Mouse (Mus musculus) intestine, embryonic 15.5 days (tissue): Measurements from ENCODE around the gene Cd164l2. TPM values are rescaled to one million over a fixed set of nuclear protein-coding genes. Genes with fewer than 3 reads are reported as not detected.

Experiments
- ATAC-seq: fragments of 200-750 bp; cut with Nextera tagmentation; 2 replicates; pipeline ENCODE4 v1.8.0; 2017; ENCODE audit warnings: moderate TSS enrichment, moderate library complexity
- H3K27ac ChIP-seq: fragments of 300-500 bp; sonication (generic); 2 replicates; pipeline ENCODE4 v1.5.1; 2015; ENCODE audit warnings: mild to moderate bottlenecking, inconsistent platforms
- H3K27me3 ChIP-seq: fragments of 300-500 bp; sonication (generic); replicated peaks from 2 replicates; pipeline ENCODE4 v1.6.1; 2015; ENCODE audit warnings: inconsistent platforms
- H3K36me3 ChIP-seq: fragments of 300-500 bp; sonication (generic); 2 replicates; pipeline ENCODE4 v1.6.1; 2015; ENCODE audit warnings: inconsistent platforms
- H3K4me1 ChIP-seq: fragments of 300-500 bp; sonication (generic); replicated peaks from 2 replicates; pipeline ENCODE4 v1.6.1; 2015; ENCODE audit warnings: inconsistent platforms
- H3K4me2 ChIP-seq: fragments of 300-500 bp; sonication (generic); replicated peaks from 2 replicates; pipeline ENCODE4 v1.6.1; 2015; ENCODE audit warnings: mild to moderate bottlenecking, inconsistent platforms
- H3K4me3 ChIP-seq: fragments of 300-500 bp; sonication (generic); replicated peaks from 2 replicates; pipeline ENCODE4 v1.5.1; 2015; ENCODE audit warnings: inconsistent platforms
- H3K9ac ChIP-seq: fragments of 300-500 bp; sonication (generic); 2 replicates; pipeline ENCODE4 v1.6.1; 2015; ENCODE audit warnings: inconsistent platforms
- H3K9me3 ChIP-seq: fragments of 300-500 bp; sonication (generic); 2 replicates; pipeline ENCODE4 v1.6.1; 2016; ENCODE audit warnings: inconsistent platforms
- WGBS: fragments of 180-500 bp; shearing (Covaris S2); methylation state at CpG from one replicate; pipeline ENCODE4 v1.1.7; 2015; 5-methylcytosine and 5-hydroxymethylcytosine counted together
- polyA plus RNA-seq: library from polyadenylated mRNA; unstranded; fragments of >200 nt; fragmentation: Nextera tagmentation; extraction: Ambion mirVana; gene quantifications from 2 replicates; pipeline ENCODE4 v1.2.1, GENCODE M21; 2015

Cd164l2 gene
- polyA plus RNA-seq, 1 experiment from 2014 or later: 2.7 TPM

DNA sequence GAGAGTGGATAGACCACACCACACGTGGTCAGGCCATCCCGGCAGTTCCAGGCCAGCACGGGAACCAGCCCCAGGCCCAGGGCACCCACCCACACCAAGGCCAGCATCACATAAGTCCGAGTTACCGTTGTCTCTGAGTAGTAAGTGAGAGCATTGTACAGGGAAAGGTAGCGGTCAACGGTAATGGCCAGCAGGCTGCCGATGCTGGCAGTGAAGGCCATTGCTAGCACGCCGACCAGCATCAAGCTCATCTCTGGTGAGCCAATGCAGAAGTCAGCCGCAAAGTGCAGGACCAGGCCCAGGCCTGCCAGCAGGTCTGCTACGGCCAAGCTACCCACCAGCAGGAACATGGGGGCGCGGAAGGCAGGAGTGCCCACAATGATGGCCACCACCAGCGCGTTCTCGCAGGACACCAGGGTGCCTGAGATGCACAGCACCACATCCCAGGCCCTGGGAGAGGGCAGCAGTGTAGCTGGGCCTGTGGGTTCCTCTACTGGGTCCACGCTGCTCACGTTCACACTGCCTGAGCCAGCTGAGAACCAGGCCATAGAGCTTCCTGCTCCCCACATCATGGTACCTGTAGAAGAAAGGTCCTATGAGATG is 1.0 kb upstream of the Cd164l2 start:
- Histone ChIP-seq H3K9me3 (no peaks in the 10 kb centered on the region), H3K4me1 (peaks cover 18% of the 10 kb centered on the region), H3K36me3 (no peaks in the 10 kb centered on the region), H3K9ac (no peak overlapping the region), H3K27ac (no peak overlapping the region), H3K27me3 (peaks cover 13% of the 10 kb centered on the region), H3K4me3 (no peak overlapping the region), H3K4me2 (no peak overlapping the region)
- no peak for ATAC-seq
- 94% methylated on average over 19 of the region's 19 CpGs for WGBS

DNA sequence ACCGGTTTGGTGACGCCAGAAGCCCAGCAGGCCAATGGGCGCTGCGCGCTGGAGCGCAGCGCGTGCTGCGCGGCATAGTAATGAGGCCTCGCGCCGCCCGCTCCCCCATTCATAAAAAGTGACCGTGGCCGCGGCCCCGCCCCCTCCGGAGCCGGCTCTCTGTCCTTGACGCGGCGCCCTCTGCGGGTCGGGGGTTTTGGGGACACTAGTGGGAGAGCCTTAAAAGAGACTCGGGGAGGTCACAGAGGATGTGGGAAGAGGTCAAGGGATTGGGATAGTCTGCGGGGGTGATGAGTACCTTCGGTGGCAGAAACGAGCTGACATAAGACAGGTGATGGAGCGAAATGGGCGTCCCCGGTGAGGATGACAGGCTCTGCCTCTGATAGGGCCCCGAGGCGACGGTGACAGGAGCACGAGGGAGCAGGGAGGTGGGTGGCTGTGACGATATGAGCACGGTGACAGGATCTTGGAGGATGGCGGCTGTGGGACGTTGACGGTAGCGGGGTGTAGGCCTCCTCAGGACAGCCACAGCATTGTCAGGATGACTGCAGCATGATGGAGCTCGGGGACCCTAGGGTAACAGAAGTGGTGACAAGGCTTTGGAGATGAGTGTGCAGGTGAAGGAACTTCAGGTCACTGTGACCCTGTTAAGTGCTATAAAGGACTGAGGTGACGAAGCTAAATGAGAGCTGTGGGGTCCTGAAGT is 784 bp downstream of the Cd164l2 start:
- no peaks in the 10 kb centered on the region for H3K9me3 ChIP-seq
- H3K4me1 ChIP-seq: peaks cover 18% of the 10 kb centered on the region
- 1% methylated on average over 44 of the region's 44 CpGs for WGBS
- no peaks in the 10 kb centered on the region for H3K36me3 ChIP-seq
- H3K27me3 ChIP-seq: peaks cover 13% of the 10 kb centered on the region
- peak; percentile 91 for ATAC-seq
- H3K4me3 ChIP-seq: peak overlapping the region; percentile 67
- H3K27ac ChIP-seq: no peak overlapping the region
- peak overlapping the region; percentile 54 for H3K9ac ChIP-seq
- peak overlapping the region; percentile 100 for H3K4me2 ChIP-seq

DNA sequence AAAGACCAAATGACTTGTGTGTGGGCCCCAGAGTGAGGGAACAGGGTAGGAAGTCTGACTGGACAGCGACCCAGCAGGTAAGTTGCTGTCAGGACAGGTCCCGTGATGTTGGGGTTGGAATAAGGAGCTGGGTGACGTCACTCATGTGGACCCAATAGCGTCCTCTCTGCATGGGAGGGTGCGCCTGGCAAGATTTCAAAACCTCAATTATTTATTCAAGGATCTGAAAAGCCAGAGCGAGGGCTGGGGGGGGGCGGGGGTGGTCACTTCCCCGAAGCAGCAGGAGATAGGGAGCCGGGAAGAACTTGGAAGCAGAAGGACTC is 1.3 kb downstream of the Cd164l2 start:
- peak overlapping the region; percentile 54; the same call in 1 of the 2 replicates for H3K9ac ChIP-seq
- H3K4me3 ChIP-seq: peak overlapping the region; percentile 67
- peak; percentile 27 for ATAC-seq
- peak overlapping the region; percentile 100 for H3K4me2 ChIP-seq
- 2% methylated on average over 9 of the region's 9 CpGs for WGBS
- peaks cover 13% of the 10 kb centered on the region for H3K27me3 ChIP-seq
- no peak overlapping the region for H3K27ac ChIP-seq
- H3K36me3 ChIP-seq: no peaks in the 10 kb centered on the region
- H3K9me3 ChIP-seq: no peaks in the 10 kb centered on the region
- H3K4me1 ChIP-seq: peaks cover 18% of the 10 kb centered on the region

DNA sequence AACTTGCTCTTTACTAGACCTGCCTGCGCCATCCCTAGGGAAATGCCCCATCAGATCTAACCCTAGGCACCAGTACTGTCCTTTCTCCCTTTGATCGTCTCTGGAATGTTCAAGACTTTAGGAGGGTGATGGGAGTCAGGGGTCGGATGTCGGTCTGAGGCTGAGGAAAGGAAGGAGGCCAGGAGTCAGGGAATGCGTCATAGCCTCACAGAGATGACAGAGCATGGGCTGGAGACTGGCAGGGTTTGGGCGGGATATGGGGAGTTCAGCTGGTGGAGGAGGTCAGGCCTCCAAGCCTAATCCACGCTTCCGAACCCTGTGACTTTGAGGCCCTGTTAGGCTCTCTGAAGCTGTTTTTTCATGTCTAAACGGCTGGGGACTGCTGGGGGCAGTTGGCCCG is 1.7 kb downstream of the Cd164l2 start:
- WGBS: 22% methylated on average over 10 of the region's 10 CpGs

DNA sequence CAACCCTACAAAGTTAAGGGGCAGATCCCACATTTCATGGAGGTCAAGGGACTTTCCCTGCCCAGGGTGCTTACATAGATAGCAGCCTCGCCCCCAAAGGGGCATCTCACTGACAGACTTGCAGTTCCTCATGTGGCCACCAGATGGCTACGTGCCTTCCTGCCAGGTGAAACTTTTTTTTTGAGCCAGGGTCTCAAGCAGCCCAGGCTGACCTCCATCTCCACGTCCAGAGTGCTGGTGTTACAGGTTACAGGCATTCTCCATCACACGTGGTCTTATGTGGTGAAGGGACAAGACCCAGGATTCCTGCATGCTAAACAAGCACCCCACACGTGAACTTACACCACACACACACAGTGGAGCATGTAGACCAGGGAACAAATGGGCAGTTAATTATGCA is 5.7 kb downstream of the Cd164l2 start:
- peaks cover 8% of the 10 kb centered on the region; the same call in 1 of the 2 replicates for H3K27me3 ChIP-seq
- WGBS: 5% methylated on average over 5 of the region's 5 CpGs

More for the DNA sequence above, 1.7 kb downstream of the Cd164l2 start:
- ATAC-seq: no peak
- Histone ChIP-seq H3K27ac (no peak overlapping the region), H3K36me3 (no peaks in the 10 kb centered on the region), H3K4me3 (no peak overlapping the region), H3K4me1 (peaks cover 18% of the 10 kb centered on the region), H3K4me2 (peak overlapping the region; percentile 100), H3K27me3 (peaks cover 13% of the 10 kb centered on the region), H3K9ac (no peak overlapping the region), H3K9me3 (no peaks in the 10 kb centered on the region)

DNA sequence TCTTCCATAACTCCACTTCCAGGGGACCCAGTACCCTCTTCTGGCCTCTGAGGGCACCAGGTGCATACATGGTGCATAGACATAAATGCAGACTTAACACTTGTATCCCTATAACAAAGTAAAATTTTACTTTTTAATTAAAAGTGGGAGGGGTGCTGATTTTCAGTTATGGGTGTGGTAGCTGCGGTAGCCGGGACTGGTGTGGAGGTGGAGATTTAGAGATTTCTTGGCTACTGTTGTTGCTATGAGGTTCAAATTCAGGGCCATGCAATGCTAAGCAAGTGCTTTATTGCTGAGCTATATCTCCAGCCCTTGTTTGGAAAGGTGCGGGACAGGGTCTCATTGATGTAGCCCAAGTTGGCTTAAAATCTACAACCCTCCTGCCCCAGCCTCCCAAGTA is 6.8 kb downstream of the Cd164l2 start:
- H3K4me2 ChIP-seq: no peak overlapping the region
- WGBS: 85% methylated on average over 3 of the region's 3 CpGs
- H3K36me3 ChIP-seq: no peaks in the 10 kb centered on the region
- H3K4me3 ChIP-seq: no peak overlapping the region
- peaks cover 8% of the 10 kb centered on the region; the same call in 1 of the 2 replicates for H3K27me3 ChIP-seq
- no peak for ATAC-seq
- no peak overlapping the region for H3K27ac ChIP-seq
- no peak overlapping the region for H3K9ac ChIP-seq
- H3K9me3 ChIP-seq: no peaks in the 10 kb centered on the region
- H3K4me1 ChIP-seq: peaks cover 8% of the 10 kb centered on the region

More for the DNA sequence above, 5.7 kb downstream of the Cd164l2 start:
- no peaks in the 10 kb centered on the region for H3K36me3 ChIP-seq
- no peak overlapping the region for H3K27ac ChIP-seq
- H3K4me3 ChIP-seq: no peak overlapping the region
- no peak overlapping the region for H3K4me2 ChIP-seq
- no peak overlapping the region for H3K9ac ChIP-seq
- ATAC-seq: no peak
- no peaks in the 10 kb centered on the region for H3K9me3 ChIP-seq
- H3K4me1 ChIP-seq: peaks cover 19% of the 10 kb centered on the region

DNA sequence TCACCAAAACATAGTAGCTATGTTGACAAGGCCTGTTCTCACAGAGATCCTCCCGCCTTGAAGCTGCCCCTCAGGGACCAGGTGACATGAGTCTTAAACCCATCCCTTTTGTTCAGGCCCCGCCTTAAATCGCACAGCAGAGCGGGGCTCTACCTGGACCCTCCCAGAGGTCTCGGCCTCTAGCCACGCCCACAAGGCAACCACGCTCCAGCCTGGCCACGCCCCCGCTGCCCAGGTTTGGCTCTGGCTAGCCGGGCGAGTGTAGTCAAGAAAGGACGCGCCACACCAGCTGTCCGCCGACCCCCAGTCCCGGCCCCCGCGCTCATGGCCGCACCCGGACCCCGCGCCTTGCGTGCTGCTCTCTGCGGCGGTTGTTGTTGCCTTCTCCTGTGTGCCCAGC is 8.7 kb downstream of the Cd164l2 start:
- Histone ChIP-seq H3K27ac (no peak overlapping the region), H3K4me2 (peak overlapping the region; percentile 85)
- 2% methylated on average over 25 of the region's 25 CpGs for WGBS

DNA sequence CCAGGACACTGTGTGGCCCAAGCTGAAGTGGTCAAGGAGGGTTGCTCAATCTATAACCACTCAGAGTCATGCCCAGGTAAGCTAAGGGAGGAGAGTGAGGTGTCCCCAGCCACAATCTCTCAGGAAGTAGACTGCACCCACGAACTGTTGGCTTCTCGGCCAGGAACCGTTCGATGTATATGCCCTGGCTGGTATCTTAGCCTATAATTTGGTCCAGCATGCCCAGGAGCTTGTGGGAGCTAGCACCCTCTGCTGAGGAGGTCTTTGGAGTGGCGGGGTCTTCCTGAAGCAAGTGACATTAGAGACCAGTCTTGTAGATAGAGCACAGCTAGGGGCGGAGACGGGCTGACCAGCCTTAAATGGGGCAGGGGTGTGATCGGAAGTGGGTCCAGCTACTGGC is 9.8 kb downstream of the Cd164l2 start:
- Histone ChIP-seq H3K27ac (no peak overlapping the region), H3K9me3 (no peaks in the 10 kb centered on the region), H3K4me3 (no peak overlapping the region), H3K4me2 (no peak overlapping the region), H3K27me3 (peaks cover 8% of the 10 kb centered on the region; the same call in 1 of the 2 replicates), H3K36me3 (no peaks in the 10 kb centered on the region), H3K9ac (no peak overlapping the region), H3K4me1 (peaks cover 8% of the 10 kb centered on the region)
- WGBS: 86% methylated on average over 8 of the region's 8 CpGs
- ATAC-seq: no peak

More for the DNA sequence above, 8.7 kb downstream of the Cd164l2 start:
- Histone ChIP-seq H3K27me3 (peaks cover 8% of the 10 kb centered on the region; the same call in 1 of the 2 replicates), H3K36me3 (no peaks in the 10 kb centered on the region), H3K4me3 (peak overlapping the region; percentile 36), H3K9ac (peak overlapping the region; percentile 50), H3K4me1 (peaks cover 8% of the 10 kb centered on the region), H3K9me3 (no peaks in the 10 kb centered on the region)
- ATAC-seq: peak; percentile 62

DNA sequence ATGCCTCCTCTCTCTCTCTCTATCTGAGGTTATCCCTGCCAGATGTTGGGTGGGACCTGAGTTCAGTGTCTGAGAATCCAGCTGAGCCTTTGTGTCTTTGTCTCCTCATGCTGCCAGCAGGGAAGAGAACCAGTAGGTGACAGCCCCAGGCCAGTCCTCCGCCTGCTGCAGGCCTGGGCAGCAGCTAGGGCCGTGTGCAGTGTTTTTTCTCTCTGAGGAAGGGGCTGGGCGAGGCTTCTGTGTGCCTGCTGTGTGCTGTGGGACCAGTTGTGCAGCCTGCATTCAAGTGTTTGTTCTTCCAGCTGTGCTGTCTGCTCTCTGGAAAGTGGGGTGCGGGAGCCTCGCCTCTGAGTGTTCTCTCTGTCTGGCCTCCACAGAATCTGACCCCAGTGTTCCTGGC is 11.9 kb downstream of the Cd164l2 start:
- H3K4me3 ChIP-seq: no peak overlapping the region
- H3K4me1 ChIP-seq: peaks cover 8% of the 10 kb centered on the region
- H3K36me3 ChIP-seq: no peaks in the 10 kb centered on the region
- H3K4me2 ChIP-seq: no peak overlapping the region
- H3K27me3 ChIP-seq: peaks cover 8% of the 10 kb centered on the region; the same call in 1 of the 2 replicates
- no peak for ATAC-seq
- H3K9ac ChIP-seq: no peak overlapping the region; the same call in 1 of the 2 replicates
- 55% methylated on average over 5 of the region's 5 CpGs for WGBS
- H3K27ac ChIP-seq: no peak overlapping the region
- H3K9me3 ChIP-seq: no peaks in the 10 kb centered on the region

DNA sequence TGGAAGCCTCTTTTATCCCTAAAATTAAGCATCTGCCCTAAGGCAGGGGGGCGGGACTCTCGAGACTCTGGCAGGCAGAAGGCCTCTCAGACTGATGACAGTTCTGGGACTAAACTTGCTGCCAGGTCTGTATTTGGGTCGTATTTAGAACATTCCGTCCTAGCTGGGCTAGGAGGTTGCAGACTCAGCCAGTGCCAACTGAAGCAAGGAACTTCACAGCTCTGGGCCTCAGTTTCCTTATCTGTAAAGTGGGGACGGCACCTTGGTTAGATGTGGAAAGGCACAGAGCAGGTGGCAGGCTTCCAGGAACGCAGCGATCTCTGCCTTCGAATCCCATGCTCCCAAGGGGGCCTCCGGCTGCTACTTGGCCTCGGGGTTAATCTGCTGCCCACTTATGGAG is 14.1 kb downstream of the Cd164l2 start:
- Histone ChIP-seq H3K9ac (no peak overlapping the region), H3K27me3 (peaks cover 7% of the 10 kb centered on the region; the same call in 1 of the 2 replicates), H3K4me2 (no peak overlapping the region), H3K4me3 (no peak overlapping the region), H3K36me3 (no peaks in the 10 kb centered on the region), H3K27ac (no peak overlapping the region), H3K4me1 (peaks cover 2% of the 10 kb centered on the region; the same call in 1 of the 2 replicates), H3K9me3 (no peaks in the 10 kb centered on the region)
- WGBS: 72% methylated on average over 10 of the region's 10 CpGs
- no peak for ATAC-seq

DNA sequence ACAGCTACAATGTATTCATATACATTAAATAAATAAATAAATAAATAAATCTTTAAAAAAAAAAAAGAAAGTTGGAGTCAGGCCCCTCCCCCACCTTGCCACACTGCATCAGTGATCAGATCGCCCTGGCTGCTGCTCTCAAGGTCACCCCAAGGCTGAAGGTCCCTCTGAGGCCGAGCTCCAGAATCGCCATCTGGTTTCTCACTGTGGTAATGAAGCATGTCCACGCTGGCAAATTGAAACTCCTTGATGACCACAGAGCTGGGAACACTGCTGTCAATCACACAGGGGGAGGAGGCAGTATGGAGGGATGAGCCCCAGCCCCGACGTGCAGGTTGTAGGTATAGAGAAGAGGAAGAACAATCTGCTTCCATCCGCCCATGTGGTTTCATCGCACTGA is 15.7 kb downstream of the Cd164l2 start:
- no peak overlapping the region for H3K9ac ChIP-seq
- H3K4me3 ChIP-seq: no peak overlapping the region
- no peaks in the 10 kb centered on the region for H3K9me3 ChIP-seq
- no peaks in the 10 kb centered on the region for H3K36me3 ChIP-seq
- 71% methylated on average over 8 of the region's 8 CpGs for WGBS
- no peak overlapping the region for H3K27ac ChIP-seq
- ATAC-seq: no peak
- no peaks in the 10 kb centered on the region for H3K27me3 ChIP-seq
- no peak overlapping the region for H3K4me2 ChIP-seq
- no peaks in the 10 kb centered on the region for H3K4me1 ChIP-seq

DNA sequence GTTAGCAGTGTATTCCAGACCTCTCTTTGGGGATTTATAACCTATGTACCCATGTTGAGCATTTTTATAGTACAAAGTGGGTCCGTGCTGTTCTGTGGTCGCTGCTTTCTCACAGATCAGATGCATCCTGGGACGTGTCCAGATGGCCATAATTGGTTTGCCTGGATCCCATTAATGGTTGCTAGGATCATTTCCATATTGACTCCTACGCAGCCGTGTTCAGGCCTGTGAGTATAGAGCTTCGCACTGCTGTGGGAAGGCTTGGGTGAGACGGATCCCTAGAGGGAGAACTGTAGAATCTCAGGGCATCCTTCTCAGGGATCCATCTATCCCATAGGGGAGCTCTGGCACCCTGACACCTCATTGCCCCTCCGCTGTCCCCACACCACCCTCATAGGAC is 17.7 kb downstream of the Cd164l2 start:
- Histone ChIP-seq H3K4me2 (no peak overlapping the region), H3K4me1 (no peaks in the 10 kb centered on the region), H3K27ac (no peak overlapping the region), H3K27me3 (no peaks in the 10 kb centered on the region), H3K9ac (no peak overlapping the region), H3K9me3 (no peaks in the 10 kb centered on the region), H3K4me3 (no peak overlapping the region), H3K36me3 (no peaks in the 10 kb centered on the region)
- no peak for ATAC-seq
- WGBS: 68% methylated on average over 8 of the region's 8 CpGs
